Mouse (Mus musculus): ENCODE measurements at regions not wholly inside any gene's neighbourhood (a gene's known extent, or its start where the extent isn't known, plus 50 kb on each side); places are given as distances from the start of the nearest gene placed in this dataset.

DNA sequence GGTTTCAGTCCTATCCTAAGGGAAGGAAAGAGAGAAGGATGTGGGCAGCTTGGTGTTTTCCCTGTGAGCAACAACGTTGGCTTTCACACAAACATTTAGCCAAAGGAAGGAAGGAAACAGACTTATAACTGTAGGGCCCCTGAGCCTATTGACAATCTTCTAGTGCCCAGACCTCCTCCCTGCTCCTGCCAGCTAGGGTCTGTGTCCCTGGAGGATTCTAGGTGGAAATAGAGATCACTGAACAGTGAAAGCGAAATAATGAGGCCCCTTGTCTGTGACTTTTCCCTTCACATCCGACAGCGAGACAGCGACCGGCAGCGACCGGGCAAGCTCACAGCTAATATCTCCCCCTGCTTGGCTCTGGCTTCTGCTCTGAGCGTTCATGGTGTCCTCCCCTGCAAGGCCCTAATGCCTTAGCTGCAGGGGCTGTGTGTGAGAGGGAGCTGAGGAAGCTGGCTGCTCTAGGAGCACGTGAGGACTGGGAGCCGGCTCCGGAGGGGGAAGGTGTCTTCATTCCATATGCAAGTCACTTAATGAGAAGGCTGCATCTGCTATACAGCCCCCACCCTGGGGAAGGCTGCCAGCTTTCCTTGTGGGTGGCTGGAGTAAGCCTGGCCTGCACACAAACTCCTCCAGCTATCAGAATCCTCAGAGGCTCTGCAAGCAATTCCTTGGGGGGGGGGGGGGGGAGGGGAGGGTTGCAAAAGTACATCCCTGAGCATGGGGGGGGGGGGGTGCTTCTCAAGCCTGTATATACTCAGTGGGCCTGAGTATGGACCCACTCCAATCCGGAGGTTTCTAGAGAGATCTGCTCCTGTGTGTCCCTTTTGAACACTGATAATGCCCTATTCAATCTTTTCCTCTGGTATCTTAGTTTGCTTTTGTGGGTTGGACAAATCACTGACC lies 61.7 kb upstream of the Opcml start:
- Histone ChIP-seq H3K4me1 (ENCODE audit: insufficient read depth, low read length) (no peaks in the 10 kb centered on the region), H3K9ac (replicated peaks; ENCODE audit: low read length, poor library complexity, severe bottlenecking) (0 out of 2 replicates have a peak overlapping the region, but pooled peaks have one; percentile 2), H3K27me3 (ENCODE audit: insufficient read depth, low read length) (no peaks in the 10 kb centered on the region), H3K4me3 (ENCODE audit: low read depth, low read length) (no peak overlapping the region), H3K27ac (ENCODE audit: low read depth, low read length) (peak overlapping the region; percentile 59), H3K36me3 (ENCODE audit: insufficient read depth, low read length) (no peaks in the 10 kb centered on the region), H3K4me2 (ENCODE audit: low read depth, low read length, poor library complexity, severe bottlenecking) (peak overlapping the region; percentile 15; the same call in 1 of the 2 replicates), H3K9me3 (ENCODE audit: low read length) (no peaks in the 10 kb centered on the region)
- DNase-seq (ENCODE audit: low spot score) (peak; percentile 84), ATAC-seq (ENCODE audit: low FRiP score) (peak; percentile 71)
- 8% methylated on average over 13 of the region's 13 CpGs for WGBS
- no peak for TF ChIP-seq CTCF (IDR thresholded peaks at IDR 0.05)

GRCm38 (mm10) chr9:27729558-27729889 lies 61.1 kb upstream of the Opcml start:
- H3K27ac ChIP-seq (ENCODE audit: low read depth, low read length), result no peak overlapping the region
- no peak for TF ChIP-seq CTCF (IDR thresholded peaks at IDR 0.05)
- H3K9ac ChIP-seq (replicated peaks; ENCODE audit: low read length, poor library complexity, severe bottlenecking), result no peak overlapping the region
- no peak overlapping the region for H3K4me3 ChIP-seq (ENCODE audit: low read depth, low read length)
- DNase-seq (ENCODE audit: low spot score) (no peak), ATAC-seq (ENCODE audit: low FRiP score) (no peak)
- no peak overlapping the region for H3K4me2 ChIP-seq (ENCODE audit: low read depth, low read length, poor library complexity, severe bottlenecking)
- H3K4me1 ChIP-seq (ENCODE audit: insufficient read depth, low read length), result no peaks in the 10 kb centered on the region
- H3K9me3 ChIP-seq (ENCODE audit: low read length), result no peaks in the 10 kb centered on the region
- WGBS, result 52% methylated on average over 1 of the region's 1 CpGs
- no peaks in the 10 kb centered on the region for H3K36me3 ChIP-seq (ENCODE audit: insufficient read depth, low read length)
- H3K27me3 ChIP-seq (ENCODE audit: insufficient read depth, low read length), result no peaks in the 10 kb centered on the region

GRCm38 (mm10) chr9:27739287-27739686 lies 51.3 kb upstream of the Opcml start:
- Histone ChIP-seq H3K36me3 (ENCODE audit: insufficient read depth, low read length) (no peaks in the 10 kb centered on the region), H3K27ac (ENCODE audit: low read depth, low read length) (no peak overlapping the region), H3K9ac (replicated peaks; ENCODE audit: low read length, poor library complexity, severe bottlenecking) (no peak overlapping the region), H3K4me2 (ENCODE audit: low read depth, low read length, poor library complexity, severe bottlenecking) (no peak overlapping the region), H3K9me3 (ENCODE audit: low read length) (no peaks in the 10 kb centered on the region), H3K27me3 (ENCODE audit: insufficient read depth, low read length) (no peaks in the 10 kb centered on the region), H3K4me1 (ENCODE audit: insufficient read depth, low read length) (no peaks in the 10 kb centered on the region), H3K4me3 (ENCODE audit: low read depth, low read length) (no peak overlapping the region)
- DNase-seq (ENCODE audit: low spot score) (peak; percentile 26), ATAC-seq (ENCODE audit: low FRiP score) (no peak)
- TF ChIP-seq CTCF (IDR thresholded peaks at IDR 0.05), result peak; percentile 51
- 33% methylated on average over 3 of the region's 3 CpGs for WGBS

All from midbrain, postnatal 0 days (tissue).